Mouse (Mus musculus): ENCODE measurements at regions not wholly inside any gene's neighbourhood (a gene's known extent, or its start where the extent isn't known, plus 50 kb on each side); places are given as distances from the start of the nearest gene placed in this dataset.

- no peak for TF ChIP-seq CTCF (IDR thresholded peaks at IDR 0.05; ENCODE audit: insufficient read depth, low read length)
- TF ChIP-seq POLR2A (IDR thresholded peaks at IDR 0.05; ENCODE audit: borderline replicate concordance, extremely low read depth, low read depth, low read length) = no peak
- no peak overlapping the region for H3K4me3 ChIP-seq (replicated peaks; ENCODE audit: extremely low read depth, low read depth, low read length)
- H3K4me1 ChIP-seq (ENCODE audit: control insufficient read depth, insufficient read depth, low read length) = no peaks in the 10 kb centered on the region
- DNase-seq = no peak
- 69% methylated on average over 7 of the region's 7 CpGs for WGBS
These were observed 192.3 kb upstream of the Zfp64 start for GRCm38 (mm10) chr2:169147655-169148054.

GRCm38 (mm10) chr2:169142224-169142623 lies 186.8 kb upstream of the Zfp64 start:
- TF ChIP-seq CTCF (IDR thresholded peaks at IDR 0.05; ENCODE audit: insufficient read depth, low read length) (no peak), POLR2A (IDR thresholded peaks at IDR 0.05; ENCODE audit: borderline replicate concordance, extremely low read depth, low read depth, low read length) (no peak)
- H3K4me1 ChIP-seq (ENCODE audit: control insufficient read depth, insufficient read depth, low read length) = no peaks in the 10 kb centered on the region
- no peak overlapping the region for H3K4me3 ChIP-seq (replicated peaks; ENCODE audit: extremely low read depth, low read depth, low read length)
- no peak for DNase-seq
- WGBS = 58% methylated on average over 8 of the region's 8 CpGs

DNA sequence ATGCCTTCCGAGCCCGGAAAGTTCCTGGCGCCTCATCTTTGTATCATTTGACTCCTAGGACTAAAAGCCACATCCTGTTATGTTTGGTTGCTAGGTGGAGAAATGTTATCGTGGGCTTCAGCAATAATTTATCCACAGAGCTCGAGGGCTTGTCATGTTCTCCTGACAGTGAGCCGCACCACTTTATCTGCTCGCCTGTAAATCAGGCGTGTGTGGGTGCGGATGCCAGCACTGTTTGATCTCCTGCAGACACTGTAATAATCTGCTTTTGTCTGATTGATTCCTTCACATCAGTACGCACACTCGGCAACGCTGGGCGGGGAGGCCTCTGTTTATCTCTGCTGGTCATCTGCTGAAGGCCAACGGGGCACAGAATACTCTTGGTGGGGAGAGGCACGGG lies 178.5 kb upstream of the Zfp64 start:
- H3K4me1 ChIP-seq (ENCODE audit: control insufficient read depth, insufficient read depth, low read length) = no peaks in the 10 kb centered on the region
- H3K4me3 ChIP-seq (replicated peaks; ENCODE audit: extremely low read depth, low read depth, low read length) = no peak overlapping the region
- DNase-seq = no peak
- WGBS = 22% methylated on average over 15 of the region's 15 CpGs
- TF ChIP-seq CTCF (IDR thresholded peaks at IDR 0.05; ENCODE audit: insufficient read depth, low read length) (no peak), POLR2A (IDR thresholded peaks at IDR 0.05; ENCODE audit: borderline replicate concordance, extremely low read depth, low read depth, low read length) (no peak)

DNA sequence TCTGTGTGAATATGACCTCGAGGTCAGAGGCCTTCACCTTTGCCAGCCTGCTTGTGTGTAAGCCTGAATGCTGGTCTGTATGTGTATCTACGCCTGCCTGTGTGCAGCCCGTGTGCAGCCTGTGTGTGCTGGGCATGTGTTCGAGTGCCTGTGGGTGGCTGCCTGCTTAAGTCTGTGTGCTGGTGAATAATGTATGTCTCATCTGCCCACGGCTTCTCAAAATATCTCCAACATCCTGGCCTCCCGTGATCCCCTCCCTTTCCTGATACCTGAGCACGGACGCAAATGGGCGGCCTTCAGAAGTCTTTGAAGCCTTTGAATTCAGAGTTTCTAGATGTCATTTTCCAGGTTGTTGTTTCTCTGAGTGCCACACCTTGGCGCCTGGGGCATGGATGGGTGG lies 170.1 kb upstream of the Zfp64 start:
- WGBS = 86% methylated on average over 10 of the region's 10 CpGs

GRCm38 (mm10) chr2:169122887-169123286 lies 167.5 kb upstream of the Zfp64 start:
- 88% methylated on average over 7 of the region's 7 CpGs for WGBS
- TF ChIP-seq CTCF (IDR thresholded peaks at IDR 0.05; ENCODE audit: insufficient read depth, low read length) (no peak), POLR2A (IDR thresholded peaks at IDR 0.05; ENCODE audit: borderline replicate concordance, extremely low read depth, low read depth, low read length) (no peak)
- no peak for DNase-seq
- H3K4me3 ChIP-seq (replicated peaks; ENCODE audit: extremely low read depth, low read depth, low read length) = no peak overlapping the region
- H3K4me1 ChIP-seq (ENCODE audit: control insufficient read depth, insufficient read depth, low read length) = no peaks in the 10 kb centered on the region

More for the DNA sequence above, 170.1 kb upstream of the Zfp64 start:
- TF ChIP-seq CTCF (IDR thresholded peaks at IDR 0.05; ENCODE audit: insufficient read depth, low read length) (no peak), POLR2A (IDR thresholded peaks at IDR 0.05; ENCODE audit: borderline replicate concordance, extremely low read depth, low read depth, low read length) (no peak)
- no peaks in the 10 kb centered on the region for H3K4me1 ChIP-seq (ENCODE audit: control insufficient read depth, insufficient read depth, low read length)
- no peak overlapping the region for H3K4me3 ChIP-seq (replicated peaks; ENCODE audit: extremely low read depth, low read depth, low read length)
- DNase-seq = no peak

GRCm38 (mm10) chr2:169116841-169117240 lies 161.5 kb upstream of the Zfp64 start:
- DNase-seq = no peak
- no peaks in the 10 kb centered on the region for H3K4me1 ChIP-seq (ENCODE audit: control insufficient read depth, insufficient read depth, low read length)
- no peak for TF ChIP-seq POLR2A (IDR thresholded peaks at IDR 0.05; ENCODE audit: borderline replicate concordance, extremely low read depth, low read depth, low read length)
- TF ChIP-seq CTCF (IDR thresholded peaks at IDR 0.05; ENCODE audit: insufficient read depth, low read length) = no peak
- no peak overlapping the region for H3K4me3 ChIP-seq (replicated peaks; ENCODE audit: extremely low read depth, low read depth, low read length)
- WGBS = 47% methylated on average over 10 of the region's 10 CpGs

GRCm38 (mm10) chr2:169109044-169109443 lies 153.7 kb upstream of the Zfp64 start:
- no peak for TF ChIP-seq CTCF (IDR thresholded peaks at IDR 0.05; ENCODE audit: insufficient read depth, low read length)
- no peak overlapping the region for H3K4me3 ChIP-seq (replicated peaks; ENCODE audit: extremely low read depth, low read depth, low read length)
- WGBS = 86% methylated on average over 4 of the region's 4 CpGs
- H3K4me1 ChIP-seq (ENCODE audit: control insufficient read depth, insufficient read depth, low read length) = no peaks in the 10 kb centered on the region
- no peak for DNase-seq

GRCm38 (mm10) chr2:169108037-169108436 lies 152.7 kb upstream of the Zfp64 start:
- TF ChIP-seq POLR2A (IDR thresholded peaks at IDR 0.05; ENCODE audit: borderline replicate concordance, extremely low read depth, low read depth, low read length) (no peak), CTCF (IDR thresholded peaks at IDR 0.05; ENCODE audit: insufficient read depth, low read length) (peak; percentile 90)
- WGBS = 28% methylated on average over 10 of the region's 10 CpGs
- peak; percentile 47 for DNase-seq
- Histone ChIP-seq H3K4me3 (replicated peaks; ENCODE audit: extremely low read depth, low read depth, low read length) (no peak overlapping the region), H3K4me1 (ENCODE audit: control insufficient read depth, insufficient read depth, low read length) (no peaks in the 10 kb centered on the region)

- 69% methylated on average over 13 of the region's 13 CpGs for WGBS
- no peak for TF ChIP-seq CTCF (IDR thresholded peaks at IDR 0.05; ENCODE audit: insufficient read depth, low read length)
- no peak for TF ChIP-seq POLR2A (IDR thresholded peaks at IDR 0.05; ENCODE audit: borderline replicate concordance, extremely low read depth, low read depth, low read length)
- DNase-seq = no peak
- no peaks in the 10 kb centered on the region for H3K4me1 ChIP-seq (ENCODE audit: control insufficient read depth, insufficient read depth, low read length)
- H3K4me3 ChIP-seq (replicated peaks; ENCODE audit: extremely low read depth, low read depth, low read length) = no peak overlapping the region
These were observed 146.3 kb upstream of the Zfp64 start for GRCm38 (mm10) chr2:169101506-169102261.

DNA sequence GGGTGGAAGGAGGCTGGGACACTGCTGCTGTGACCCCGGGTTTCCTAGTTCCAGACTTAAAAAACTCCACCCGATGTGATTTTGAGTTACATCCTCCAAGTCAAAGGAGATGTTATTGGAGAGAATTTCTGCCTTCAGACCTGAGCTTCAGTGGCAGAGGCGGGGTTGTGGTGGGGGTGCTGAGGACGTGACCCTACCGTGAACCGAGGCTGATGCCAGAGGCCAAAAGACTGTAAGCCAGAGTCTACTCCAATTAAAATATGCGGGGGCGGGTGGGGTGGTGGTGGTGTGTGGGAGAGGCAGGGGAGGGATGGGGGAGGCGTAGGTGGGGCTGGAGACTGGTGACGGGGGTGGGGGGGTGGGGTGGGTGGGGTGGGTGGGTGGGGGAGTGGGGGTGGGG lies 145.1 kb upstream of the Zfp64 start:
- no peak overlapping the region for H3K4me3 ChIP-seq (replicated peaks; ENCODE audit: extremely low read depth, low read depth, low read length)
- TF ChIP-seq CTCF (IDR thresholded peaks at IDR 0.05; ENCODE audit: insufficient read depth, low read length) (no peak), POLR2A (IDR thresholded peaks at IDR 0.05; ENCODE audit: borderline replicate concordance, extremely low read depth, low read depth, low read length) (no peak)
- WGBS = 89% methylated on average over 9 of the region's 10 CpGs
- DNase-seq = no peak
- no peaks in the 10 kb centered on the region for H3K4me1 ChIP-seq (ENCODE audit: control insufficient read depth, insufficient read depth, low read length)
